Mouse (Mus musculus) adipocyte (in vitro differentiated cells): Measurements from ENCODE around the gene Coa3.

ENCODE experiments used
- DNase-seq: peaks from one replicate; pipeline ENCODE4 v3.0.0-alpha.2; 2016; ENCODE audit warnings: low spot score

Gene Coa3

GRCm38 (mm10) chr11:101280837-101281236, 1.9 kb upstream of the Coa3 start:
- DNase-seq, result no peak

- DNase-seq, result no peak
Measured at GRCm38 (mm10) chr11:101279193-101279569, 267 bp upstream of the Coa3 start.

GRCm38 (mm10) chr11:101277381-101278222, 1.3 kb downstream of the Coa3 start:
- DNase-seq, result peak; percentile 39

- DNase-seq, result no peak
Measured at GRCm38 (mm10) chr11:101276319-101277070, 2.4 kb downstream of the Coa3 start.

GRCm38 (mm10) chr11:101275309-101275708, 3.6 kb downstream of the Coa3 start:
- DNase-seq, result no peak

- no peak for DNase-seq
Measured at GRCm38 (mm10) chr11:101272446-101272845, 6.5 kb downstream of the Coa3 start.

GRCm38 (mm10) chr11:101269577-101270116, 9.3 kb downstream of the Coa3 start:
- no peak for DNase-seq

GRCm38 (mm10) chr11:101265906-101266305, 13.0 kb downstream of the Coa3 start:
- no peak for DNase-seq

GRCm38 (mm10) chr11:101264954-101265471, 13.9 kb downstream of the Coa3 start:
- no peak for DNase-seq

GRCm38 (mm10) chr11:101263989-101264280, 15.0 kb downstream of the Coa3 start:
- no peak for DNase-seq

- no peak for DNase-seq
Measured at GRCm38 (mm10) chr11:101263138-101263988, 15.6 kb downstream of the Coa3 start.

GRCm38 (mm10) chr11:101262272-101262967, 16.5 kb downstream of the Coa3 start:
- no peak for DNase-seq

- no peak for DNase-seq
Measured at GRCm38 (mm10) chr11:101260826-101261380, 18.0 kb downstream of the Coa3 start.

GRCm38 (mm10) chr11:101259948-101260825, 18.7 kb downstream of the Coa3 start, which contains the start of gene Wnk4:
Gene Wnk4, plus strand, starts transcription at chr11:101260567.
- DNase-seq, result peak; percentile 81

GRCm38 (mm10) chr11:101259261-101259712, 19.6 kb downstream of the Coa3 start:
- peak; percentile 82 for DNase-seq

- peak; percentile 95 for DNase-seq
Measured at GRCm38 (mm10) chr11:101255826-101256775, 22.8 kb downstream of the Coa3 start.

GRCm38 (mm10) chr11:101253613-101254389, 25.1 kb downstream of the Coa3 start, which contains the start of gene Vps25:
Gene Vps25, plus strand, starts transcription at chr11:101253707.
- peak; percentile 88 for DNase-seq

- peak; percentile 69 for DNase-seq
Measured at GRCm38 (mm10) chr11:101252941-101253340, 26.0 kb downstream of the Coa3 start.
